Comparison of ENCODE assay signal across 11 mouse cellular contexts in genomic region chr5:97090034-97090784, GRCm38 (mm10). TPM values are rescaled to one million over a fixed set of nuclear protein-coding genes. Genes with fewer than 3 reads are reported as not detected.
A peak's percentile ranks its signal among the peaks of the same experiment; 100 is the strongest.
DNase-seq lines count a peak whose midpoint lies in the region; ATAC-seq lines count a peak whose summit lies in the region.
"Had no signal": no experiment of that assay in that cellular context is flagged by ENCODE, and none has a peak within 500 bp of the region (broad histone marks: within the 10 kb centered on the region; RNA-seq: fewer than 3 reads in every experiment).

No protein-coding gene starts in this region.

- H3K27ac ChIP-seq in midbrain, embryonic 13.5 days: no peak overlapping the region
- no peak overlapping the region for H3K27ac ChIP-seq in midbrain, embryonic 10.5 days (replicated peaks)
- H3K27ac ChIP-seq in limb, embryonic 10.5 days: no peak overlapping the region
- H3K27ac ChIP-seq: heart, embryonic 13.5 days; hindbrain, embryonic 15.5 days had no signal

- H3K36me3 ChIP-seq in midbrain, embryonic 13.5 days: peaks cover 50% of the 10 kb centered on the region
- H3K36me3 ChIP-seq in midbrain, embryonic 10.5 days: peaks cover 33% of the 10 kb centered on the region
- H3K36me3 ChIP-seq in limb, embryonic 10.5 days: peaks cover 36% of the 10 kb centered on the region

- DNase-seq in midbrain, embryonic 10.5 days (ENCODE audit: low spot score): no peak
- DNase-seq in adipocyte (ENCODE audit: low spot score): peak; percentile 68
- peak; percentile 20 for DNase-seq in limb, embryonic 10.5 days (ENCODE audit: low spot score)
- DNase-seq in adrenal gland, postnatal 4 days (ENCODE audit: low spot score in 2 of 2): no peak
- no peak for DNase-seq in left cerebral cortex, postnatal 36 days (ENCODE audit: low spot score in 2 of 2)
- DNase-seq: embryo, embryonic 11 days had no signal

- intact Hi-C loops in left cerebral cortex, postnatal 36 days (cut with DNase I): no loop called here

- no peak overlapping the region for H3K4me3 ChIP-seq in midbrain, embryonic 13.5 days (replicated peaks)
- H3K4me3 ChIP-seq in midbrain, embryonic 10.5 days: no peak overlapping the region
- H3K4me3 ChIP-seq in limb, embryonic 10.5 days: no peak overlapping the region
- H3K4me3 ChIP-seq: heart, embryonic 13.5 days; hindbrain, embryonic 15.5 days had no signal

- H3K9me3 ChIP-seq in midbrain, embryonic 13.5 days: no peaks in the 10 kb centered on the region
- H3K9me3 ChIP-seq in midbrain, embryonic 10.5 days (replicated peaks): no peaks in the 10 kb centered on the region
- H3K9me3 ChIP-seq in limb, embryonic 10.5 days (replicated peaks): no peaks in the 10 kb centered on the region
- H3K9me3 ChIP-seq: heart, embryonic 13.5 days; hindbrain, embryonic 15.5 days had no signal

- H3K4me2 ChIP-seq in midbrain, embryonic 13.5 days (replicated peaks): no peak overlapping the region
- H3K4me2 ChIP-seq: heart, embryonic 13.5 days; hindbrain, embryonic 15.5 days had no signal

- WGBS in midbrain, embryonic 13.5 days: 60% methylated on average over 6 of the region's 6 CpGs
- WGBS in midbrain, embryonic 10.5 days: 80% methylated on average over 6 of the region's 6 CpGs
- 68% methylated on average over 6 of the region's 6 CpGs for WGBS in limb, embryonic 10.5 days

- ATAC-seq in midbrain, embryonic 13.5 days: 0 out of 2 replicates have a peak, but pooled peaks have one; percentile 27
- ATAC-seq in neutrophil, adult 5-6 weeks (ENCODE audit: extremely low read depth, insufficient number of reproducible peaks, low FRiP score, poor library complexity, severe bottlenecking): peak; percentile 51; the same call in 1 of the 2 replicates
- ATAC-seq: Patski had no signal

- H3K9ac ChIP-seq in midbrain, embryonic 13.5 days (replicated peaks): no peak overlapping the region
- H3K9ac ChIP-seq: heart, embryonic 13.5 days; hindbrain, embryonic 15.5 days had no signal

- H3K4me1 ChIP-seq in midbrain, embryonic 13.5 days (replicated peaks): no peaks in the 10 kb centered on the region
- H3K4me1 ChIP-seq in midbrain, embryonic 10.5 days: no peaks in the 10 kb centered on the region
- no peaks in the 10 kb centered on the region for H3K4me1 ChIP-seq in limb, embryonic 10.5 days
- H3K4me1 ChIP-seq: hindbrain, embryonic 15.5 days had no signal

- H3K27me3 ChIP-seq in midbrain, embryonic 13.5 days: no peaks in the 10 kb centered on the region
- H3K27me3 ChIP-seq in midbrain, embryonic 10.5 days (ENCODE audit: low read depth, poor library complexity, severe bottlenecking): no peaks in the 10 kb centered on the region
- no peaks in the 10 kb centered on the region for H3K27me3 ChIP-seq in limb, embryonic 10.5 days (ENCODE audit: low read depth, poor library complexity, severe bottlenecking)
- H3K27me3 ChIP-seq: heart, embryonic 13.5 days; hindbrain, embryonic 15.5 days; Patski had no signal

RNA-seq across cellular contexts. Expression of gene Paqr3, which starts 21.2 kb away (rescaled TPM):
- polyA plus RNA-seq in midbrain, embryonic 13.5 days (2015; fragmentation: Nextera tagmentation; extraction: Ambion mirVana): 23.4 and 25.9 TPM in 2 replicates
- 8.4 and 9.3 TPM in 2 replicates for polyA plus RNA-seq in midbrain, embryonic 10.5 days (2016; fragmentation: Nextera tagmentation; extraction: Ambion mirVana)
- 8.7 and 10.8 TPM in 2 replicates for polyA plus RNA-seq in limb, embryonic 10.5 days (2016; fragmentation: Nextera tagmentation; extraction: Ambion mirVana)
- total RNA-seq in neutrophil, adult 5-6 weeks (2017): 3.2 and 5.0 TPM in 2 replicates
- total RNA-seq in adrenal gland, postnatal 4 days (2021): 1 to 10 TPM; 6.0 to 6.8 TPM
- total RNA-seq in left cerebral cortex, postnatal 36 days (2021): 10 to 100 TPM; 25.1 to 29.6 TPM

Comparison
In these comparisons a context has a peak if more than half of its experiments do, and no peak if none do; other contexts are left out.
1. DNase-seq: peak in adipocyte (single experiment) and limb, embryonic 10.5 days (single experiment); none in midbrain, embryonic 10.5 days (single experiment), adrenal gland, postnatal 4 days (0 of 2) and left cerebral cortex, postnatal 36 days (0 of 2).